ENCODE assay signal across 9 mouse cellular contexts in genomic region chr3:52035404-52035803, GRCm38 (mm10).
DNase-seq lines count a peak whose midpoint lies in the region; ATAC-seq and TF ChIP-seq lines count a peak whose summit lies in the region.
"Had no signal": no experiment of that assay in that cellular context is flagged by ENCODE, and none has a peak within 500 bp of the region (broad histone marks: within the 10 kb centered on the region; RNA-seq: fewer than 3 reads in every experiment).

No protein-coding gene starts in this region.

- no peak overlapping the region for H3K9ac ChIP-seq in hindbrain, embryonic 16.5 days (ENCODE audit: low read depth, low read length)
- H3K9ac ChIP-seq in midbrain, embryonic 13.5 days (replicated peaks), result no peak overlapping the region
- H3K9ac ChIP-seq: neural tube, embryonic 12.5 days had no signal

- H3K4me1 ChIP-seq in hindbrain, embryonic 10.5 days (replicated peaks), result peaks cover 59% of the 10 kb centered on the region
- peaks cover 3% of the 10 kb centered on the region; the same call in 1 of the 2 replicates for H3K4me1 ChIP-seq in hindbrain, embryonic 16.5 days (ENCODE audit: control insufficient read depth, insufficient read depth, low read depth, low read length)
- H3K4me1 ChIP-seq in thymus, adult 2 months (replicated peaks; ENCODE audit: control insufficient read depth, insufficient read depth, low read length), result peaks cover 21% of the 10 kb centered on the region
- H3K4me1 ChIP-seq in midbrain, embryonic 13.5 days (replicated peaks), result peaks cover 21% of the 10 kb centered on the region

- DNase-seq in hindbrain, embryonic 10.5 days (ENCODE audit: low spot score), result no peak
- DNase-seq in thymus, adult 2 months, result peak; percentile 16
- no peak for DNase-seq in thymus, postnatal 10 days (ENCODE audit: low spot score in 2 of 2)
- no peak for DNase-seq in adrenal gland, adult 8-10 months

- no peak overlapping the region for H3K4me2 ChIP-seq in hindbrain, embryonic 16.5 days (ENCODE audit: low read length)
- H3K4me2 ChIP-seq in midbrain, embryonic 13.5 days (replicated peaks), result no peak overlapping the region
- H3K4me2 ChIP-seq: neural tube, embryonic 12.5 days had no signal

- H3K36me3 ChIP-seq in hindbrain, embryonic 10.5 days, result no peaks in the 10 kb centered on the region
- no peaks in the 10 kb centered on the region for H3K36me3 ChIP-seq in hindbrain, embryonic 16.5 days (ENCODE audit: control insufficient read depth, insufficient read depth, low read length)
- no peaks in the 10 kb centered on the region for H3K36me3 ChIP-seq in thymus, adult 2 months (ENCODE audit: control insufficient read depth, insufficient read depth, low read length)
- H3K36me3 ChIP-seq in midbrain, embryonic 13.5 days, result no peaks in the 10 kb centered on the region
- H3K36me3 ChIP-seq: neural tube, embryonic 12.5 days had no signal

- peak overlapping the region; percentile 37; the same call in 1 of the 2 replicates for H3K27ac ChIP-seq in hindbrain, embryonic 10.5 days
- H3K27ac ChIP-seq in hindbrain, embryonic 16.5 days (ENCODE audit: low read depth, low read length), result no peak overlapping the region
- peak overlapping the region; percentile 17; the same call in 1 of the 2 replicates for H3K27ac ChIP-seq in thymus, adult 2 months (ENCODE audit: control insufficient read depth, insufficient read depth, low read length)
- no peak overlapping the region for H3K27ac ChIP-seq in midbrain, embryonic 13.5 days
- H3K27ac ChIP-seq: macrophage; neural tube, embryonic 12.5 days had no signal

- 30% methylated on average over 8 of the region's 8 CpGs for WGBS in hindbrain, embryonic 10.5 days
- 46% methylated on average over 8 of the region's 8 CpGs for WGBS in hindbrain, embryonic 16.5 days
- 10% methylated on average over 8 of the region's 8 CpGs for WGBS in thymus, adult 2 months
- 30% methylated on average over 8 of the region's 8 CpGs for WGBS in midbrain, embryonic 13.5 days

- H3K4me3 ChIP-seq in hindbrain, embryonic 10.5 days, result no peak overlapping the region
- H3K4me3 ChIP-seq in hindbrain, embryonic 16.5 days (ENCODE audit: low read length), result no peak overlapping the region
- no peak overlapping the region for H3K4me3 ChIP-seq in thymus, adult 2 months (ENCODE audit: control insufficient read depth, insufficient read depth, low read length)
- no peak overlapping the region for H3K4me3 ChIP-seq in midbrain, embryonic 13.5 days (replicated peaks)
- H3K4me3 ChIP-seq: neural tube, embryonic 12.5 days had no signal

- no peaks in the 10 kb centered on the region for H3K27me3 ChIP-seq in hindbrain, embryonic 10.5 days (ENCODE audit: insufficient read depth, poor library complexity, severe bottlenecking)
- no peaks in the 10 kb centered on the region for H3K27me3 ChIP-seq in hindbrain, embryonic 16.5 days (replicated peaks; ENCODE audit: control insufficient read depth, insufficient read depth, low read length)
- no peaks in the 10 kb centered on the region for H3K27me3 ChIP-seq in thymus, adult 2 months (ENCODE audit: control insufficient read depth, insufficient read depth, low read length)
- no peaks in the 10 kb centered on the region for H3K27me3 ChIP-seq in midbrain, embryonic 13.5 days
- H3K27me3 ChIP-seq: neural tube, embryonic 12.5 days had no signal

- TF ChIP-seq POLR2A in thymus, adult 2 months (IDR thresholded peaks at IDR 0.05; ENCODE audit: control insufficient read depth, extremely low read depth, insufficient read depth, low read length, poor library complexity), result no peak

- H3K9me3 ChIP-seq in hindbrain, embryonic 10.5 days, result no peaks in the 10 kb centered on the region
- H3K9me3 ChIP-seq in hindbrain, embryonic 16.5 days (ENCODE audit: control insufficient read depth, low read length), result no peaks in the 10 kb centered on the region
- no peaks in the 10 kb centered on the region for H3K9me3 ChIP-seq in midbrain, embryonic 13.5 days
- H3K9me3 ChIP-seq: neural tube, embryonic 12.5 days had no signal

- no peak for ATAC-seq in hindbrain, embryonic 16.5 days
- ATAC-seq in megakaryocyte progenitor cell, adult 5-6 weeks (replicated peaks; ENCODE audit: poor library complexity), result peak; percentile 39; the same call in 1 of the 2 replicates
- ATAC-seq in midbrain, embryonic 13.5 days, result no peak

- no peak for TF ChIP-seq CTCF in thymus, adult 2 months (IDR thresholded peaks at IDR 0.05; ENCODE audit: borderline replicate concordance, control insufficient read depth, extremely low read depth, insufficient read depth, low read length, poor library complexity)

Comparison
In these comparisons a context has a peak if more than half of its experiments do, and no peak if none do; other contexts are left out.
1. H3K27ac ChIP-seq: peak in hindbrain, embryonic 10.5 days (single experiment) and thymus, adult 2 months (single experiment); none in hindbrain, embryonic 16.5 days (single experiment) and midbrain, embryonic 13.5 days (single experiment).